Mouse (Mus musculus): Measurements from ENCODE around the gene Gm6040. TPM values are rescaled to one million over a fixed set of nuclear protein-coding genes. Genes with fewer than 3 reads are reported as not detected.

Gm6040 gene
- not detected in 2 replicates for polyA plus RNA-seq (2012; rRNA removed; ENCODE audit: low replicate concordance)

GRCm38 (mm10) chr8:20921971-20922370, at the start of gene Gm6040:
Gene Gm6040 (minus strand): TSS chr8:20922071.

DNA sequence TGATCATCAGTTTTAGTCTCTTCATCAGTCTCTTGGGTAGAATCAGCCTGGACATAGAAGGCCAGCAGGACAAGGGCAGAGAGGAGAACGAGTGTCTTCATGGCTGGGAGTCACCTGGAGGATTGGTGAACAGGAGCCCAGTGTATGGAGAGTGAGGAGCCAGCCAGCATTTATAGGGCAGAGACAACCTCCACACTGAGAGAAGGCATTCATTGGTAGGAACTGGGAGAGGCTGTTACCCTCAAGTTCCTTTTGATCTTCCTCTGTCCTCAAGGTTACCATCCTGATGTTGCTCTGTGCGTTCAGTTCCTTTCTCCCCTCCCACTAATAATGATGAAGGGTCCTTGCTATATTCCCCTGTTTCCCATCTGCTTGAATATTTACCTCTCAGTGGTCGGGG, 22.7 kb upstream of the Gm6040 start, which contains the start of gene AY761185:
Gene AY761185, minus strand, starts transcription at position 101 of the 400 bp plus-strand sequence.

DNA sequence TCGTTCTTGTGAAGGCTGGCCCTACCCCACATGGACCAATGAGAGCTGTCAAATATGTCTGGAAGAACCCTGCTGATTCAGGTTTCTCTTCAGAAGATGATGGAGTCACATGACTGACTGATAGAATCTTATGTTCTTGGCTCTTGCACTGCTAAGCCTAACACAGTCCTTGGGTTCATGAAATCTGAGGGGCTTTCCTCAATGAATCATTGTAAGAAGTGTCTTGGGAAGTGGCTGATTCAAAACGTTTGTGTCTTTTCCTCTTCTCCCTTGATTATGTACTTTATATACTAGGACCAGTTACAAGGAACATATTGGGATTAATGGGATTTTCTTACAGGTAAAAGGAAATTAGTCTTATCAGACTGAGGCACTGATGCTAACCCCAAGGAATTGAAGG, 19.3 kb downstream of the Gm6040 start, which contains the start of gene Gm15056:
Gene Gm15056, minus strand, starts transcription at position 101 of the 400 bp plus-strand sequence.

DNA sequence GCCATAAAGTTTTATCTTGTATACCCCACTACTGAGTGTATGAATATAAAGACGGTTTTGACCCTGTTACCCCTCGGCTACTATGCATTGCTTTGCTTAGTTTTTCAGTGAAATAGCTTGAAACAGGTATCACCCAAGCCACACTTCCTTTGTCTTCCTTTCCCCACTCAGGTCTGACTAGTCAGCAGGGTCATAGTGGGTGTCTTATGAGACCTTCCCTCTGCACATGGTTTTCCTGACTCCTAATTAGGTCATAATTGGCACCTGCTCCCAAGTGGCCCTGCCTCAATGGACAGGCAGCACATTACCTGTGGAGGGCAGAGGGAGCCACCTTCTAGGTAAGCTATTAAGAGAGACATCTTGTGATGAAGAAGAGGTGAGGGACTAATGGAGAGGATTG, 29.5 kb downstream of the Gm6040 start, which contains the start of gene Defb33:
Gene Defb33, plus strand, starts transcription at position 301 of the 400 bp plus-strand sequence.

Other genes starting within 250 kb of the Gm6040 start
- gene Defb33, start 29.4 kb downstream of the Gm6040 start, polyA plus RNA-seq (2012; rRNA removed; ENCODE audit: low replicate concordance): not detected in 2 replicates
- not detected in 2 replicates for gene Gm15056, start 19.4 kb downstream of the Gm6040 start, polyA plus RNA-seq (2012; rRNA removed; ENCODE audit: low replicate concordance)
- not detected in 2 replicates for gene AY761185, start 22.6 kb upstream of the Gm6040 start, polyA plus RNA-seq (2012; rRNA removed; ENCODE audit: low replicate concordance)
- 14.3 TPM in 1 of 2 replicates, not detected in the other for gene Defa21, start 103.5 kb upstream of the Gm6040 start, polyA plus RNA-seq (2012; rRNA removed; ENCODE audit: low replicate concordance)
- 192 and 728 TPM in 2 replicates for gene Defa23, start 133.0 kb upstream of the Gm6040 start, polyA plus RNA-seq (2012; rRNA removed; ENCODE audit: low replicate concordance)
- gene Defa35, start 143.0 kb upstream of the Gm6040 start, polyA plus RNA-seq (2012; rRNA removed; ENCODE audit: low replicate concordance): 6.8 and 56.6 TPM in 2 replicates
- gene Defa25, start 162.4 kb upstream of the Gm6040 start, polyA plus RNA-seq (2012; rRNA removed; ENCODE audit: low replicate concordance): not detected in 2 replicates
- gene Gm14851, start 174.0 kb upstream of the Gm6040 start, polyA plus RNA-seq (2012; rRNA removed; ENCODE audit: low replicate concordance): 15.7 and 126 TPM in 2 replicates
- 70.6 and 73.6 TPM in 2 replicates for gene Defa30, start 212.6 kb upstream of the Gm6040 start, polyA plus RNA-seq (2012; rRNA removed; ENCODE audit: low replicate concordance)
- gene Defa22, start 240.2 kb upstream of the Gm6040 start, polyA plus RNA-seq (2012; rRNA removed; ENCODE audit: low replicate concordance): 1.9 and 10.4 TPM in 2 replicates